Comparison of ENCODE assay signal across 37 mouse cellular contexts in the genomic region with DNA sequence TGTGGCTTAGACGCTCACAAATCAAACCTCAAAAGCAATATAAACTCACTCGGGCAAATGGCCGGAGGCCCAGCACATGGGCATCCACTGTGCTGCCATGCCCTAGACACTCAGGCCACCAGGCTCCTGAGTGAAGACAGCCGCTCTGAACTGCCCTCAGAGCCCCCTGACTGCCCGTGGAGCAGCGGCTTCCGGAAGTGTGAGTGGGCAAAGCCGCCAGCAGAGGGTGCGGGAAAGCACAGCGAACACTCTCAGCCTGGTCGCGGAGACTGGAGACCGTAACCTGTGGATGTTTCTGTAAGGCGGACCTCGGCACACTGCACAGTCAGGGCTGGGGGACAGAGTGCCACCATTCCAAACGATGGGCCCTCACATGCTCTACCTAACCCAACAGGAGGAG. TPM values are rescaled to one million over a fixed set of nuclear protein-coding genes. Genes with fewer than 3 reads are reported as not detected.
DNase-seq lines count a peak whose midpoint lies in the region; ATAC-seq and TF ChIP-seq lines count a peak whose summit lies in the region.
"Had no signal": no experiment of that assay in that cellular context is flagged by ENCODE, and none has a peak within 500 bp of the region (broad histone marks: within the 10 kb centered on the region; RNA-seq: fewer than 3 reads in every experiment).

No protein-coding gene starts in this region.

- no peak overlapping the region for H3K4me3 ChIP-seq in gastrocnemius, adult 2 months
- no peak overlapping the region for H3K4me3 ChIP-seq in layer of hippocampus, adult 2 months
- no peak overlapping the region for H3K4me3 ChIP-seq in kidney, embryonic 14.5 days (ENCODE audit: low read length)
- H3K4me3 ChIP-seq: embryonic facial prominence, embryonic 10.5 days; embryonic facial prominence, embryonic 15.5 days; forebrain, embryonic 12.5 days; heart, adult 2 months; heart, embryonic 12.5 days; hindbrain, embryonic 15.5 days; left cerebral cortex, adult 2 months; limb, embryonic 12.5 days; midbrain, embryonic 10.5 days; myocyte; neural tube, embryonic 12.5 days had no signal

- intact Hi-C loops in gastrocnemius, adult 2 months (cut with DNase I), result no loop called here

- H3K9ac ChIP-seq in kidney, embryonic 14.5 days (ENCODE audit: low read depth, low read length), result no peak overlapping the region
- H3K9ac ChIP-seq: embryonic facial prominence, embryonic 15.5 days; forebrain, embryonic 12.5 days; forebrain, postnatal 0 days; heart, embryonic 12.5 days; hindbrain, embryonic 15.5 days; limb, embryonic 12.5 days; neural tube, embryonic 12.5 days had no signal

- H3K36me3 ChIP-seq in kidney, embryonic 14.5 days (ENCODE audit: control insufficient read depth, insufficient read depth, low read length), result peaks cover 30% of the 10 kb centered on the region

- no peak for ATAC-seq in kidney, embryonic 14.5 days (ENCODE audit: low FRiP score, low TSS enrichment)
- ATAC-seq: forebrain, postnatal 0 days had no signal

- no peaks in the 10 kb centered on the region for H3K9me3 ChIP-seq in kidney, embryonic 14.5 days (ENCODE audit: control insufficient read depth, low read length)
- H3K9me3 ChIP-seq: embryonic facial prominence, embryonic 10.5 days; embryonic facial prominence, embryonic 15.5 days; forebrain, embryonic 12.5 days; heart, embryonic 12.5 days; hindbrain, embryonic 15.5 days; limb, embryonic 12.5 days; midbrain, embryonic 10.5 days; neural tube, embryonic 12.5 days had no signal

- DNase-seq in gastrocnemius, adult 2 months, result peak; percentile 9
- no peak for DNase-seq in gastrocnemius, adult 18-20 months (ENCODE audit: low spot score)
- no peak for DNase-seq in layer of hippocampus, adult 2 months (ENCODE audit: low spot score in 2 of 2)
- no peak for DNase-seq in layer of hippocampus, adult 9-10 months (ENCODE audit: low spot score)
- peak; percentile 8 for DNase-seq in right cerebral cortex, postnatal 14 days
- DNase-seq in right cerebral cortex, postnatal 25 days, result no peak
- DNase-seq: adrenal gland, postnatal 14 days; cerebellum, adult 11 months; forebrain, postnatal 0 days; gastrocnemius, postnatal 25 days; kidney, adult 8-10 months; kidney, postnatal 14 days; lung, adult 2 months; lung, postnatal 14 days; right cerebral cortex, adult 18-20 months; thymus, adult 2 months; thymus, postnatal 36 days had no signal

- H3K4me2 ChIP-seq in kidney, embryonic 14.5 days (replicated peaks; ENCODE audit: low read depth, low read length), result no peak overlapping the region
- H3K4me2 ChIP-seq: embryonic facial prominence, embryonic 15.5 days; forebrain, embryonic 12.5 days; heart, embryonic 12.5 days; hindbrain, embryonic 15.5 days; limb, embryonic 12.5 days; neural tube, embryonic 12.5 days had no signal

- TF ChIP-seq CTCF in gastrocnemius, adult 2 months (IDR thresholded peaks at IDR 0.05), result no peak
- peak; percentile 23; the same call in 1 of the 2 replicates for TF ChIP-seq CTCF in layer of hippocampus, adult 2 months (conservative IDR thresholded peaks at IDR 0.05)

- H3K4me1 ChIP-seq in kidney, embryonic 14.5 days (ENCODE audit: control insufficient read depth, insufficient read depth, low read length), result no peaks in the 10 kb centered on the region
- H3K4me1 ChIP-seq: embryonic facial prominence, embryonic 15.5 days; forebrain, embryonic 12.5 days; hindbrain, embryonic 15.5 days; limb, embryonic 12.5 days had no signal

- WGBS in kidney, embryonic 14.5 days, result 82% methylated on average over 16 of the region's 16 CpGs

- no peaks in the 10 kb centered on the region for H3K27me3 ChIP-seq in kidney, embryonic 14.5 days (ENCODE audit: control insufficient read depth, insufficient read depth, low read length)
- H3K27me3 ChIP-seq: embryonic facial prominence, embryonic 15.5 days; forebrain, embryonic 12.5 days; heart, embryonic 12.5 days; hindbrain, embryonic 15.5 days; limb, embryonic 12.5 days; neural tube, embryonic 12.5 days had no signal

- H3K27ac ChIP-seq in gastrocnemius, adult 2 months, result no peak overlapping the region
- H3K27ac ChIP-seq in layer of hippocampus, adult 2 months, result no peak overlapping the region
- no peak overlapping the region for H3K27ac ChIP-seq in kidney, embryonic 14.5 days (ENCODE audit: low read depth, low read length)
- H3K27ac ChIP-seq: embryonic facial prominence, embryonic 10.5 days; embryonic facial prominence, embryonic 15.5 days; forebrain, embryonic 12.5 days; heart, adult 2 months; hindbrain, embryonic 15.5 days; left cerebral cortex, adult 2 months; limb, embryonic 12.5 days; midbrain, embryonic 10.5 days; neural tube, embryonic 12.5 days had no signal

RNA-seq across cellular contexts. Expression of a gene that starts 14.4 kb away (rescaled TPM):
- not detected for total RNA-seq in gastrocnemius, adult 2 months (2021)
- not detected for total RNA-seq in gastrocnemius, adult 18-20 months (2021)
- not detected for total RNA-seq in layer of hippocampus, adult 2 months (2021)
- not detected in 2 replicates for polyA plus RNA-seq in kidney, embryonic 14.5 days (2014; fragmentation: Nextera tagmentation; extraction: Ambion mirVana)
- total RNA-seq: adrenal gland, postnatal 14 days; forebrain, postnatal 0 days; gastrocnemius, postnatal 25 days; heart, adult 2 months; hematopoietic stem cell, adult 5-6 weeks; layer of hippocampus, postnatal 14 days; left cerebral cortex, adult 2 months; left cerebral cortex, postnatal 25 days; liver, adult 2 months; megakaryocyte progenitor cell, adult 5-6 weeks; midbrain, postnatal 0 days had no signal
- polyA plus RNA-seq: embryonic facial prominence, embryonic 10.5 days; embryonic facial prominence, embryonic 15.5 days; forebrain, embryonic 12.5 days; forebrain, postnatal 0 days; heart, embryonic 12.5 days; heart, postnatal 0 days; hindbrain, embryonic 15.5 days; intestine, embryonic 14.5 days; limb, embryonic 12.5 days; liver, adult 2 months; lung, adult 2 months; midbrain, embryonic 10.5 days; midbrain, postnatal 0 days; myocyte; neural tube, embryonic 12.5 days had no signal

RNA-seq across cellular contexts. Expression of a gene that starts 20.1 kb away (rescaled TPM):
- total RNA-seq in gastrocnemius, adult 2 months (2021), result 100 to 1,000 TPM; 141 to 165 TPM
- 100 to 1,000 TPM; 130 to 173 TPM for total RNA-seq in gastrocnemius, adult 18-20 months (2021)
- total RNA-seq in layer of hippocampus, adult 2 months (2021), result 100 to 1,000 TPM; 110 to 116 TPM
- polyA plus RNA-seq in kidney, embryonic 14.5 days (2014; fragmentation: Nextera tagmentation; extraction: Ambion mirVana), result 15.5 and 17.0 TPM in 2 replicates

RNA-seq across cellular contexts. Expression of a gene that starts 31.6 kb away (rescaled TPM):
- 100 to 1,000 TPM; 166 to 175 TPM for total RNA-seq in gastrocnemius, adult 2 months (2021)
- 100 to 1,000 TPM; 167 to 182 TPM for total RNA-seq in gastrocnemius, adult 18-20 months (2021)
- 100 to 1,000 TPM; 166 to 172 TPM for total RNA-seq in layer of hippocampus, adult 2 months (2021)
- 204 and 205 TPM in 2 replicates for polyA plus RNA-seq in kidney, embryonic 14.5 days (2014; fragmentation: Nextera tagmentation; extraction: Ambion mirVana)

Comparison
In these comparisons a context has a peak if more than half of its experiments do, and no peak if none do; other contexts are left out.
1. DNase-seq: peak in gastrocnemius, adult 2 months (single experiment) and right cerebral cortex, postnatal 14 days (single experiment); none in gastrocnemius, adult 18-20 months (single experiment), layer of hippocampus, adult 2 months (0 of 2), layer of hippocampus, adult 9-10 months (single experiment) and right cerebral cortex, postnatal 25 days (single experiment).